Mouse (Mus musculus): ENCODE measurements at regions not wholly inside any gene's neighbourhood (a gene's known extent, or its start where the extent isn't known, plus 50 kb on each side); places are given as distances from the start of the nearest gene placed in this dataset.

GRCm38 (mm10) chr11:19645106-19645505, 279.1 kb upstream of the Spred2 start:
- H3K4me1 ChIP-seq (ENCODE audit: control insufficient read depth in 2 of 2, insufficient read depth in 2 of 2, low read length in 2 of 2, poor library complexity in 1 of 2): peaks cover 0 to 2% of the 10 kb centered on the region in 2 experiments; a peak in 2 of 4 replicates
- no peak overlapping the region for H3K4me3 ChIP-seq (ENCODE audit: insufficient read depth in 1 of 2, low read depth in 1 of 2, low read length in 2 of 2, poor library complexity in 1 of 2, severe bottlenecking in 1 of 2)
- in situ Hi-C loops (cut with MboI; ENCODE audit: low sequenced_read_pairs in 2 of 2, unreplicated experiment in 2 of 2): no loop called here
- H3K27ac ChIP-seq (ENCODE audit: insufficient read depth, low read depth, low read length, poor library complexity, severe bottlenecking): no peak overlapping the region
- TF ChIP-seq ZC3H11A (IDR thresholded peaks at IDR 0.05; ENCODE audit: borderline replicate concordance, low read depth, low read length): no peak
- no peak for TF ChIP-seq HCFC1 (IDR thresholded peaks at IDR 0.05; ENCODE audit: borderline replicate concordance, insufficient read depth, low read length)
- no peak for TF ChIP-seq MAFK (IDR thresholded peaks at IDR 0.05; ENCODE audit: insufficient read depth, low read depth, low read length)
- no peak for TF ChIP-seq ZNF384 (IDR thresholded peaks at IDR 0.05; ENCODE audit: low read depth, low read length)
- no peak for TF ChIP-seq CHD2 (IDR thresholded peaks at IDR 0.05; ENCODE audit: low read depth, low read length)
- H3K9me3 ChIP-seq (ENCODE audit: control insufficient read depth, insufficient read depth, low read depth, low read length): no peaks in the 10 kb centered on the region
- H3K9ac ChIP-seq (ENCODE audit: insufficient read depth, low read depth, low read length, poor library complexity, severe bottlenecking): no peak overlapping the region
- no peaks in the 10 kb centered on the region for H3K36me3 ChIP-seq (ENCODE audit: control insufficient read depth, insufficient read depth, low read length, poor library complexity, severe bottlenecking)
- DNase-seq (ENCODE audit: low read depth, low spot score): no peak

DNA sequence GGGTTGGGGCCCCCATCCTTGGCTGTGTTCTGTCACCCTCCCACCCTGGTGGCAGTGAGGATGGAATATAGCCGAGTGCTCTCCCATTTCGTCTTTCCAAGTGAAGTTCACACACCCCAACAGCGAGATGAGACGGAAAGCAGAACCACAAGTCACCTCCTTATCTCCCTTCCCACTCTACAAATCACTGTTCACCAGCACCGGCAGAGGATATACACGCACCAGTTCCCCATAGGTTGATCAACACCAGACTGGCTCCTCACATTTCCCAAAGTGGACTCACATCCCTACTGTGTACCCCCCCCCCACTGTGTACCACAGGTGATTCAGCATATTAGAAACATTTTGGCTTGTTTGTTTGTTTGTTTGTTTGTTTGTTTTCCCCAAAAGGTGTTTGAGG, 272.7 kb upstream of the Spred2 start:
- Histone ChIP-seq H3K4me3 (ENCODE audit: insufficient read depth in 1 of 2, low read depth in 1 of 2, low read length in 2 of 2, poor library complexity in 1 of 2, severe bottlenecking in 1 of 2) (no peak overlapping the region), H3K36me3 (ENCODE audit: control insufficient read depth, insufficient read depth, low read length, poor library complexity, severe bottlenecking) (no peaks in the 10 kb centered on the region), H3K27ac (ENCODE audit: insufficient read depth, low read depth, low read length, poor library complexity, severe bottlenecking) (no peak overlapping the region), H3K9me3 (ENCODE audit: control insufficient read depth, insufficient read depth, low read depth, low read length) (no peaks in the 10 kb centered on the region), H3K9ac (ENCODE audit: insufficient read depth, low read depth, low read length, poor library complexity, severe bottlenecking) (no peak overlapping the region), H3K4me1 (ENCODE audit: control insufficient read depth in 2 of 2, insufficient read depth in 2 of 2, low read length in 2 of 2, poor library complexity in 1 of 2) (no peaks in the 10 kb centered on the region)
- DNase-seq (ENCODE audit: low read depth, low spot score): no peak
- in situ Hi-C loops (cut with MboI; ENCODE audit: low sequenced_read_pairs in 2 of 2, unreplicated experiment in 2 of 2): no loop called here
- TF ChIP-seq HCFC1 (IDR thresholded peaks at IDR 0.05; ENCODE audit: borderline replicate concordance, insufficient read depth, low read length) (no peak), CHD2 (IDR thresholded peaks at IDR 0.05; ENCODE audit: low read depth, low read length) (no peak), MAFK (IDR thresholded peaks at IDR 0.05; ENCODE audit: insufficient read depth, low read depth, low read length) (no peak), ZC3H11A (IDR thresholded peaks at IDR 0.05; ENCODE audit: borderline replicate concordance, low read depth, low read length) (no peak), ZNF384 (IDR thresholded peaks at IDR 0.05; ENCODE audit: low read depth, low read length) (no peak)

DNA sequence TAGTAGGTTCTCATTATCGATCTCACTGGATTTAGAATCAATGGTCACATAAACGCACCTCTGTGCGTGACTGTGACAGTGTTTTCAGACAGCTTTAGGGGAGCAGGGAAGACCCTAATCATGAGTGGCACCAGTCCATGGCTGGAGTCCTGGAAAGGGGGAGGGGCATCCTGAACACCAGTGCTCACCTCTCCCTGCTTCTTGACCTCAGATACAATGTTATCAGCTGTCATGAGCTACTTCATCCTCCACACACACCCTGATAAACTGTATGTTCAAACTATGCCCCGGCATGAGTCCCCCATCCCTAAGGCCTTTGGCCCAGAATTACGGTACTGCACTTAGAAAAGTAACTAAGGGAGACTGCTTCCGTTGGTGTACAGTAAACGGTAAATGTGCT, 272.2 kb upstream of the Spred2 start:
- H3K4me1 ChIP-seq (ENCODE audit: control insufficient read depth in 2 of 2, insufficient read depth in 2 of 2, low read length in 2 of 2, poor library complexity in 1 of 2): no peaks in the 10 kb centered on the region
- H3K36me3 ChIP-seq (ENCODE audit: control insufficient read depth, insufficient read depth, low read length, poor library complexity, severe bottlenecking): no peaks in the 10 kb centered on the region
- TF ChIP-seq ZNF384 (IDR thresholded peaks at IDR 0.05; ENCODE audit: low read depth, low read length) (no peak), ZC3H11A (IDR thresholded peaks at IDR 0.05; ENCODE audit: borderline replicate concordance, low read depth, low read length) (no peak), HCFC1 (IDR thresholded peaks at IDR 0.05; ENCODE audit: borderline replicate concordance, insufficient read depth, low read length) (no peak), MAFK (IDR thresholded peaks at IDR 0.05; ENCODE audit: insufficient read depth, low read depth, low read length) (no peak), CHD2 (IDR thresholded peaks at IDR 0.05; ENCODE audit: low read depth, low read length) (no peak)
- no peak overlapping the region for H3K27ac ChIP-seq (ENCODE audit: insufficient read depth, low read depth, low read length, poor library complexity, severe bottlenecking)
- DNase-seq (ENCODE audit: low read depth, low spot score): no peak
- no peaks in the 10 kb centered on the region for H3K9me3 ChIP-seq (ENCODE audit: control insufficient read depth, insufficient read depth, low read depth, low read length)
- in situ Hi-C loops (cut with MboI; ENCODE audit: low sequenced_read_pairs in 2 of 2, unreplicated experiment in 2 of 2): no loop called here
- H3K9ac ChIP-seq (ENCODE audit: insufficient read depth, low read depth, low read length, poor library complexity, severe bottlenecking): no peak overlapping the region
- no peak overlapping the region for H3K4me3 ChIP-seq (ENCODE audit: insufficient read depth in 1 of 2, low read depth in 1 of 2, low read length in 2 of 2, poor library complexity in 1 of 2, severe bottlenecking in 1 of 2)

GRCm38 (mm10) chr11:19659511-19659910, 264.7 kb upstream of the Spred2 start:
- H3K9ac ChIP-seq (ENCODE audit: insufficient read depth, low read depth, low read length, poor library complexity, severe bottlenecking): no peak overlapping the region
- H3K27ac ChIP-seq (ENCODE audit: insufficient read depth, low read depth, low read length, poor library complexity, severe bottlenecking): no peak overlapping the region
- no peak for TF ChIP-seq HCFC1 (IDR thresholded peaks at IDR 0.05; ENCODE audit: borderline replicate concordance, insufficient read depth, low read length)
- TF ChIP-seq MAFK (IDR thresholded peaks at IDR 0.05; ENCODE audit: insufficient read depth, low read depth, low read length): no peak
- TF ChIP-seq ZC3H11A (IDR thresholded peaks at IDR 0.05; ENCODE audit: borderline replicate concordance, low read depth, low read length): no peak
- TF ChIP-seq CHD2 (IDR thresholded peaks at IDR 0.05; ENCODE audit: low read depth, low read length): no peak
- no peak for TF ChIP-seq ZNF384 (IDR thresholded peaks at IDR 0.05; ENCODE audit: low read depth, low read length)
- H3K4me1 ChIP-seq (ENCODE audit: control insufficient read depth in 2 of 2, insufficient read depth in 2 of 2, low read length in 2 of 2, poor library complexity in 1 of 2): no peaks in the 10 kb centered on the region
- 0 out of 2 replicates have a peak, but pooled peaks cover 1% of the 10 kb centered on the region for H3K9me3 ChIP-seq (ENCODE audit: control insufficient read depth, insufficient read depth, low read depth, low read length)
- H3K4me3 ChIP-seq (ENCODE audit: insufficient read depth in 1 of 2, low read depth in 1 of 2, low read length in 2 of 2, poor library complexity in 1 of 2, severe bottlenecking in 1 of 2): no peak overlapping the region
- in situ Hi-C loops (cut with MboI; ENCODE audit: low sequenced_read_pairs in 2 of 2, unreplicated experiment in 2 of 2): no loop called here
- H3K36me3 ChIP-seq (ENCODE audit: control insufficient read depth, insufficient read depth, low read length, poor library complexity, severe bottlenecking): no peaks in the 10 kb centered on the region
- no peak for DNase-seq (ENCODE audit: low read depth, low spot score)

GRCm38 (mm10) chr11:19666732-19667131, 257.4 kb upstream of the Spred2 start:
- in situ Hi-C loops (cut with MboI; ENCODE audit: low sequenced_read_pairs in 2 of 2, unreplicated experiment in 2 of 2): no loop called here
- H3K4me3 ChIP-seq (ENCODE audit: insufficient read depth in 1 of 2, low read depth in 1 of 2, low read length in 2 of 2, poor library complexity in 1 of 2, severe bottlenecking in 1 of 2): no peak overlapping the region
- H3K36me3 ChIP-seq (ENCODE audit: control insufficient read depth, insufficient read depth, low read length, poor library complexity, severe bottlenecking): no peaks in the 10 kb centered on the region
- H3K9me3 ChIP-seq (ENCODE audit: control insufficient read depth, insufficient read depth, low read depth, low read length): no peaks in the 10 kb centered on the region
- no peaks in the 10 kb centered on the region for H3K4me1 ChIP-seq (ENCODE audit: control insufficient read depth in 2 of 2, insufficient read depth in 2 of 2, low read length in 2 of 2, poor library complexity in 1 of 2)
- no peak overlapping the region for H3K27ac ChIP-seq (ENCODE audit: insufficient read depth, low read depth, low read length, poor library complexity, severe bottlenecking)
- no peak for TF ChIP-seq MAFK (IDR thresholded peaks at IDR 0.05; ENCODE audit: insufficient read depth, low read depth, low read length)
- no peak for TF ChIP-seq ZC3H11A (IDR thresholded peaks at IDR 0.05; ENCODE audit: borderline replicate concordance, low read depth, low read length)
- no peak for TF ChIP-seq HCFC1 (IDR thresholded peaks at IDR 0.05; ENCODE audit: borderline replicate concordance, insufficient read depth, low read length)
- TF ChIP-seq CHD2 (IDR thresholded peaks at IDR 0.05; ENCODE audit: low read depth, low read length): no peak
- TF ChIP-seq ZNF384 (IDR thresholded peaks at IDR 0.05; ENCODE audit: low read depth, low read length): no peak
- DNase-seq (ENCODE audit: low read depth, low spot score): no peak
- H3K9ac ChIP-seq (ENCODE audit: insufficient read depth, low read depth, low read length, poor library complexity, severe bottlenecking): no peak overlapping the region

Measured in ES-E14 (cell line).